Mouse (Mus musculus) embryonic facial prominence, embryonic 13.5 days (tissue): Measurements from ENCODE around the gene Zc2hc1c. TPM values are rescaled to one million over a fixed set of nuclear protein-coding genes. Genes with fewer than 3 reads are reported as not detected.

Source experiments
- ATAC-seq: fragments of 200-750 bp; cut with Nextera tagmentation; 2 replicates; pipeline ENCODE4 v1.8.0; 2017; ENCODE audit warnings: low read depth; ENCODE audit not compliant: insufficient number of reproducible peaks, insufficient read depth, low FRiP score, low TSS enrichment
- H3K27ac ChIP-seq: fragments of 300-500 bp; sonication (generic); 2 replicates; pipeline ENCODE4 v1.5.1; 2015; ENCODE audit warnings: moderate library complexity, mild to moderate bottlenecking, inconsistent platforms
- H3K27me3 ChIP-seq: fragments of 300-500 bp; sonication (generic); 2 replicates; pipeline ENCODE4 v1.6.1; 2015; ENCODE audit warnings: mild to moderate bottlenecking, inconsistent platforms
- H3K36me3 ChIP-seq: fragments of 300-500 bp; sonication (generic); 2 replicates; pipeline ENCODE4 v1.6.1; 2015; ENCODE audit warnings: mild to moderate bottlenecking, inconsistent platforms
- H3K4me1 ChIP-seq: fragments of 300-500 bp; sonication (generic); 2 replicates; pipeline ENCODE4 v1.6.1; 2015; ENCODE audit warnings: inconsistent platforms
- H3K4me2 ChIP-seq: fragments of 300-500 bp; sonication (generic); 2 replicates; pipeline ENCODE4 v1.6.1; 2015; ENCODE audit warnings: moderate library complexity, mild to moderate bottlenecking, inconsistent platforms
- H3K4me3 ChIP-seq: fragments of 300-500 bp; sonication (generic); 2 replicates; pipeline ENCODE4 v1.5.1; 2015; ENCODE audit warnings: mild to moderate bottlenecking, inconsistent platforms
- H3K9ac ChIP-seq: fragments of 300-500 bp; sonication (generic); 2 replicates; pipeline ENCODE4 v1.6.1; 2015; ENCODE audit warnings: mild to moderate bottlenecking, inconsistent platforms
- H3K9me3 ChIP-seq: fragments of 300-500 bp; sonication (generic); 2 replicates; pipeline ENCODE4 v1.6.1; 2016; ENCODE audit warnings: inconsistent platforms
- WGBS: fragments of 180-500 bp; shearing (Covaris S2); methylation state at CpG from one replicate; pipeline ENCODE4 v1.1.7; 2015; ENCODE audit warnings: mixed read lengths; 5-methylcytosine and 5-hydroxymethylcytosine counted together
- microRNA-seq: library from miRNA; unstranded; fragments of <30 nt; microRNA quantifications from one replicate; pipeline ENCODE4, GENCODE M21; 2016
- polyA plus RNA-seq: library from polyadenylated mRNA; unstranded; fragments of >200 nt; fragmentation: Nextera tagmentation; extraction: Ambion mirVana; gene quantifications from 2 replicates; pipeline ENCODE4 v1.2.1, GENCODE M21; 2015

The Zc2hc1c gene
- polyA plus RNA-seq, 1 experiment from 2014 or later, result 0.87 TPM

- peaks cover 23% of the 10 kb centered on the region for H3K4me1 ChIP-seq
- peaks cover 11% of the 10 kb centered on the region for H3K36me3 ChIP-seq
- ATAC-seq, result no peak
- no peak overlapping the region for H3K4me3 ChIP-seq
- 36% methylated on average over 1 of the region's 1 CpGs for WGBS
- no peak overlapping the region for H3K9ac ChIP-seq
- no peaks in the 10 kb centered on the region for H3K9me3 ChIP-seq
- no peaks in the 10 kb centered on the region for H3K27me3 ChIP-seq
- no peak overlapping the region for H3K27ac ChIP-seq
- no peak overlapping the region for H3K4me2 ChIP-seq
Measured at GRCm38 (mm10) chr12:85341131-85341530, 52.7 kb downstream of the Zc2hc1c start.

- H3K27ac ChIP-seq, result no peak overlapping the region
- H3K36me3 ChIP-seq, result peaks cover 6% of the 10 kb centered on the region
- H3K27me3 ChIP-seq, result no peaks in the 10 kb centered on the region
- H3K9me3 ChIP-seq, result no peaks in the 10 kb centered on the region
- ATAC-seq, result no peak
- peaks cover 22% of the 10 kb centered on the region for H3K4me1 ChIP-seq
- no peak overlapping the region for H3K4me3 ChIP-seq
- H3K4me2 ChIP-seq, result no peak overlapping the region
- H3K9ac ChIP-seq, result no peak overlapping the region
- 66% methylated on average over 4 of the region's 4 CpGs for WGBS
Measured at GRCm38 (mm10) chr12:85342310-85342709, 53.9 kb downstream of the Zc2hc1c start.

- Histone ChIP-seq H3K4me2 (0 out of 2 replicates have a peak overlapping the region, but pooled peaks have one; percentile 19), H3K4me3 (no peak overlapping the region), H3K27me3 (no peaks in the 10 kb centered on the region), H3K9ac (no peak overlapping the region), H3K27ac (0 out of 2 replicates have a peak overlapping the region, but pooled peaks have one; percentile 3), H3K4me1 (peaks cover 11% of the 10 kb centered on the region), H3K9me3 (no peaks in the 10 kb centered on the region), H3K36me3 (peaks cover 20% of the 10 kb centered on the region)
- WGBS, result 34% methylated on average over 7 of the region's 7 CpGs
- no peak for ATAC-seq
Measured at GRCm38 (mm10) chr12:85344252-85344651, 55.9 kb downstream of the Zc2hc1c start.

GRCm38 (mm10) chr12:85345559-85345958, 57.2 kb downstream of the Zc2hc1c start:
- Histone ChIP-seq H3K4me1 (peaks cover 7% of the 10 kb centered on the region), H3K4me3 (no peak overlapping the region), H3K9ac (no peak overlapping the region), H3K36me3 (peaks cover 29% of the 10 kb centered on the region), H3K27me3 (no peaks in the 10 kb centered on the region), H3K4me2 (no peak overlapping the region), H3K27ac (no peak overlapping the region), H3K9me3 (no peaks in the 10 kb centered on the region)
- WGBS, result 93% methylated on average over 6 of the region's 6 CpGs
- ATAC-seq, result no peak

- no peak overlapping the region for H3K27ac ChIP-seq
- no peak for ATAC-seq
- H3K9me3 ChIP-seq, result no peaks in the 10 kb centered on the region
- H3K4me1 ChIP-seq, result peaks cover 13% of the 10 kb centered on the region
- no peaks in the 10 kb centered on the region for H3K27me3 ChIP-seq
- H3K4me3 ChIP-seq, result no peak overlapping the region
- H3K9ac ChIP-seq, result no peak overlapping the region
- no peak overlapping the region for H3K4me2 ChIP-seq
- 55% methylated on average over 3 of the region's 3 CpGs for WGBS
- H3K36me3 ChIP-seq, result peaks cover 31% of the 10 kb centered on the region
Measured at GRCm38 (mm10) chr12:85346374-85346773, 58.0 kb downstream of the Zc2hc1c start.

- Histone ChIP-seq H3K9ac (no peak overlapping the region), H3K27me3 (no peaks in the 10 kb centered on the region), H3K4me3 (no peak overlapping the region), H3K27ac (no peak overlapping the region), H3K4me1 (peaks cover 13% of the 10 kb centered on the region), H3K36me3 (peaks cover 27% of the 10 kb centered on the region), H3K9me3 (no peaks in the 10 kb centered on the region), H3K4me2 (no peak overlapping the region)
- ATAC-seq, result no peak
- WGBS, result 72% methylated on average over 3 of the region's 3 CpGs
Measured at GRCm38 (mm10) chr12:85347196-85347595, 58.8 kb downstream of the Zc2hc1c start.

- WGBS, result 80% methylated on average over 6 of the region's 6 CpGs
- Histone ChIP-seq H3K27me3 (no peaks in the 10 kb centered on the region), H3K4me3 (no peak overlapping the region), H3K4me2 (no peak overlapping the region), H3K9ac (no peak overlapping the region), H3K4me1 (peaks cover 13% of the 10 kb centered on the region), H3K36me3 (peaks cover 33% of the 10 kb centered on the region), H3K27ac (peak overlapping the region; percentile 49; the same call in 1 of the 2 replicates), H3K9me3 (no peaks in the 10 kb centered on the region)
- ATAC-seq, result no peak
Measured at GRCm38 (mm10) chr12:85348338-85348737, 59.9 kb downstream of the Zc2hc1c start.

Small RNAs within 50 kb of the gene (microRNA-seq; reads per million reads assigned to microRNA genes)
- gene Mir6938, result 0.74 reads per million

Other genes with a start within 250 kb of the Zc2hc1c start
- 2.9 and 3.7 TPM in 2 replicates for gene Prox2, start 177.8 kb upstream of the Zc2hc1c start, polyA plus RNA-seq
- 108 and 109 TPM in 2 replicates for gene Dlst, start 177.8 kb upstream of the Zc2hc1c start, polyA plus RNA-seq
- 0.78 and 1.1 TPM in 2 replicates for gene Rps6kl1, start 137.3 kb upstream of the Zc2hc1c start, polyA plus RNA-seq
- 8.7 and 10.3 TPM in 2 replicates for gene Pgf, start 110.8 kb upstream of the Zc2hc1c start, polyA plus RNA-seq
- 73.2 and 81.1 TPM in 2 replicates for gene Eif2b2, start 69.1 kb upstream of the Zc2hc1c start, polyA plus RNA-seq
- 9.2 and 9.8 TPM in 2 replicates for gene Mlh3, start 18.0 kb upstream of the Zc2hc1c start, polyA plus RNA-seq
- gene Acyp1, start 153 bp upstream of the Zc2hc1c start, polyA plus RNA-seq, result 43.2 and 45.4 TPM in 2 replicates
- gene Nek9, start 50.8 kb downstream of the Zc2hc1c start, polyA plus RNA-seq, result 26.4 and 28.7 TPM in 2 replicates
- 298 and 306 TPM in 2 replicates for gene Tmed10, start 86.3 kb downstream of the Zc2hc1c start, polyA plus RNA-seq
- 5.2 and 7.3 TPM in 2 replicates for gene Fos, start 185.3 kb downstream of the Zc2hc1c start, polyA plus RNA-seq